Mouse (Mus musculus) cerebellum, adult 11 months (tissue): ENCODE data around the gene Alg5.

Experiments
- DNase-seq: peaks from one replicate; pipeline ENCODE4 v3.0.0; 2022

Gene Alg5

GRCm38 (mm10) chr3:54795806-54796205 lies 60.5 kb downstream of the Alg5 start:
- no peak for DNase-seq

GRCm38 (mm10) chr3:54797211-54797610 lies 61.9 kb downstream of the Alg5 start:
- peak; percentile 48 for DNase-seq
